Mouse (Mus musculus): ENCODE data around the gene Snx27. TPM values are rescaled to one million over a fixed set of nuclear protein-coding genes. Genes with fewer than 3 reads are reported as not detected.

Snx27 gene
- polyA plus RNA-seq, 1 experiment from 2014 or later = 27.4 TPM

GRCm38 (mm10) chr3:94457055-94457454, 125.5 kb downstream of the Snx27 start:
- H3K9ac ChIP-seq (ENCODE audit: low read depth, low read length) = no peak overlapping the region
- WGBS = 75% methylated on average over 3 of the region's 3 CpGs
- H3K9me3 ChIP-seq (ENCODE audit: control insufficient read depth, low read length) = no peaks in the 10 kb centered on the region
- no peak overlapping the region for H3K27ac ChIP-seq (ENCODE audit: low read length)
- H3K4me1 ChIP-seq (ENCODE audit: control insufficient read depth, insufficient read depth, low read length) = 0 out of 2 replicates have a peak, but pooled peaks cover 3% of the 10 kb centered on the region
- no peaks in the 10 kb centered on the region for H3K36me3 ChIP-seq (ENCODE audit: control insufficient read depth, insufficient read depth, low read length)
- no peak overlapping the region for H3K4me2 ChIP-seq (ENCODE audit: low read depth, low read length)
- H3K4me3 ChIP-seq (ENCODE audit: low read length) = no peak overlapping the region
- H3K27me3 ChIP-seq (replicated peaks; ENCODE audit: control insufficient read depth, insufficient read depth, low read length) = no peaks in the 10 kb centered on the region
- ATAC-seq = no peak

- Histone ChIP-seq H3K27ac (ENCODE audit: low read length) (no peak overlapping the region), H3K36me3 (ENCODE audit: control insufficient read depth, insufficient read depth, low read length) (no peaks in the 10 kb centered on the region), H3K27me3 (replicated peaks; ENCODE audit: control insufficient read depth, insufficient read depth, low read length) (no peaks in the 10 kb centered on the region), H3K9ac (ENCODE audit: low read depth, low read length) (no peak overlapping the region), H3K9me3 (ENCODE audit: control insufficient read depth, low read length) (no peaks in the 10 kb centered on the region), H3K4me2 (ENCODE audit: low read depth, low read length) (peak overlapping the region; percentile 50), H3K4me1 (ENCODE audit: control insufficient read depth, insufficient read depth, low read length) (0 out of 2 replicates have a peak, but pooled peaks cover 3% of the 10 kb centered on the region), H3K4me3 (ENCODE audit: low read length) (peak overlapping the region; percentile 31)
- 2% methylated on average over 12 of the region's 12 CpGs for WGBS
- peak; percentile 93 for ATAC-seq
Observed at GRCm38 (mm10) chr3:94456529-94457000, 126.0 kb downstream of the Snx27 start.

- WGBS = 81% methylated on average over 2 of the region's 2 CpGs
- Histone ChIP-seq H3K9me3 (ENCODE audit: control insufficient read depth, low read length) (no peaks in the 10 kb centered on the region), H3K4me2 (ENCODE audit: low read depth, low read length) (no peak overlapping the region), H3K27ac (ENCODE audit: low read length) (no peak overlapping the region), H3K4me3 (ENCODE audit: low read length) (no peak overlapping the region), H3K36me3 (ENCODE audit: control insufficient read depth, insufficient read depth, low read length) (peaks cover 22% of the 10 kb centered on the region), H3K4me1 (ENCODE audit: control insufficient read depth, insufficient read depth, low read length) (peaks cover 1% of the 10 kb centered on the region; the same call in 1 of the 2 replicates), H3K27me3 (replicated peaks; ENCODE audit: control insufficient read depth, insufficient read depth, low read length) (no peaks in the 10 kb centered on the region), H3K9ac (ENCODE audit: low read depth, low read length) (no peak overlapping the region)
- peak; percentile 57; the same call in 1 of the 2 replicates for ATAC-seq
Observed at GRCm38 (mm10) chr3:94449377-94449776, 133.1 kb downstream of the Snx27 start.

Other genes starting within 250 kb of the Snx27 start
- gene Them5, start 240.6 kb downstream of the Snx27 start, polyA plus RNA-seq (2015; fragmentation: Nextera tagmentation; extraction: Ambion mirVana) = 0.42 TPM in 1 of 2 replicates, not detected in the other
- 0.38 and 0.71 TPM in 2 replicates for gene C2cd4d, start 220.3 kb downstream of the Snx27 start, polyA plus RNA-seq (2015; fragmentation: Nextera tagmentation; extraction: Ambion mirVana)
- gene Rorc, start 209.9 kb downstream of the Snx27 start, polyA plus RNA-seq (2015; fragmentation: Nextera tagmentation; extraction: Ambion mirVana) = 11.8 and 14.6 TPM in 2 replicates
- 0.48 and 0.54 TPM in 2 replicates for gene Lingo4, start 184.2 kb downstream of the Snx27 start, polyA plus RNA-seq (2015; fragmentation: Nextera tagmentation; extraction: Ambion mirVana)
- gene Tdrkh, start 169.4 kb downstream of the Snx27 start, polyA plus RNA-seq (2015; fragmentation: Nextera tagmentation; extraction: Ambion mirVana) = 9.0 and 10.3 TPM in 2 replicates
- 68.1 and 77.6 TPM in 2 replicates for gene Mrpl9, start 139.4 kb downstream of the Snx27 start, polyA plus RNA-seq (2015; fragmentation: Nextera tagmentation; extraction: Ambion mirVana)
- gene Oaz3, start 138.8 kb downstream of the Snx27 start, polyA plus RNA-seq (2015; fragmentation: Nextera tagmentation; extraction: Ambion mirVana) = 0.17 and 0.23 TPM in 2 replicates
- 18.8 and 24.1 TPM in 2 replicates for gene Celf3, start 104.4 kb downstream of the Snx27 start, polyA plus RNA-seq (2015; fragmentation: Nextera tagmentation; extraction: Ambion mirVana)
- 5.4 TPM in 2 replicates for gene Riiad1, start 102.4 kb downstream of the Snx27 start, polyA plus RNA-seq (2015; fragmentation: Nextera tagmentation; extraction: Ambion mirVana)
- not detected in 2 replicates for gene Gm10972, start 60.4 kb upstream of the Snx27 start, polyA plus RNA-seq (2015; fragmentation: Nextera tagmentation; extraction: Ambion mirVana)
- gene Tuft1, start 76.2 kb upstream of the Snx27 start, polyA plus RNA-seq (2015; fragmentation: Nextera tagmentation; extraction: Ambion mirVana) = 11.6 and 12.5 TPM in 2 replicates
- gene Selenbp2, start 110.8 kb upstream of the Snx27 start, polyA plus RNA-seq (2015; fragmentation: Nextera tagmentation; extraction: Ambion mirVana) = 7.0 and 7.1 TPM in 2 replicates
- 80.9 and 90.7 TPM in 2 replicates for gene Cgn, start 203.8 kb upstream of the Snx27 start, polyA plus RNA-seq (2015; fragmentation: Nextera tagmentation; extraction: Ambion mirVana)